Mouse (Mus musculus): ENCODE measurements at regions not wholly inside any gene's neighbourhood (a gene's known extent, or its start where the extent isn't known, plus 50 kb on each side); places are given as distances from the start of the nearest gene placed in this dataset.
A peak's percentile ranks its signal among the peaks of the same experiment; 100 is the strongest.

DNA sequence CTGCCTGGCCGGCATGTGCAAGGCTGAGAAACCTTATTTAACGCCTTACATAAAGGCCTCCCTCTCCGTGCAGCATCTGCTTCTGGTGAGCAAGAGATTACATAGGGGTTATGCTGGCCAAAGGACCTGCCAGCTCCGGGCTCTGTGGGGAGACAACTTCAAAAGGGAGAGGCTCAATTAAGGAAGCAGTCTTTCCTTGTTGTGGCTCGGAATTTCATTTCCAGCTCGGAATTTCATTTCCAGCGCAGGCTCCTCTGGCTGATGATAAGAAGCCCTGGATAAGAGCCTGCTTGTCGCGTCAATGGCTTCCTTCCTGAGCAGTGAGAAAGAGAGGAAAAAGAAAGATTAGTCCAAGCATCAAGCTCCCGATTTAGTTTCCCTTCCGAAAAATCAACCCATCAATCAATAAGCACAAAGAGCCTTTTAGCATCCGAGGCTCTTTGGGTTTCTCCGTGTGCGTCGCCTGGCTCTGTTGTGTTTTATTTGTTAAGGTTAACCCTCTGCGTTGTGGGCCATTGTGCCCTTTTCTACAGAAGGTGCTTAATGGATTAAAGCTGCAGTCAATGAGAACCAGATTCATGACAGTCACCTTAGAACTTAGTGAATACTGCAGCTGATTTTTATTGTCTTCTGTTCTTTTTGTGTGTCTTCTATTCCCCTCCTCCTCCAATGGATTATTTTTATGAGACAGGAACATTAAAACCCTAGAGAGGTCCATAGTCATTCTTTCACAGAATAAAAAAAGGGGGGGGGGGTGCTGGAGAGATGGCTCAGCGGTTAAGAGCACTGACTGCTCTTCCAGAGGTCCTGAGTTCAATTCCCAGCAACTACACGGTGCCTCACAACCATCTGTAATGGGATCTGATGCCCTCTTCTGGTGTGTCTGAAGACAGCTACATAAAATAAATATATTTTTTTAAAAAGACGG is 218.3 kb downstream of the Myo1b start:
- H3K4me1 ChIP-seq = peaks cover 8% of the 10 kb centered on the region
- no peak overlapping the region for H3K9ac ChIP-seq
- no peaks in the 10 kb centered on the region for H3K27me3 ChIP-seq
- 13% methylated on average over 19 of the region's 19 CpGs for WGBS
- H3K9me3 ChIP-seq (replicated peaks) = no peaks in the 10 kb centered on the region
- H3K4me3 ChIP-seq (replicated peaks) = peak overlapping the region; percentile 13
- no peak overlapping the region for H3K27ac ChIP-seq (replicated peaks)
- H3K4me2 ChIP-seq (replicated peaks) = peak overlapping the region; percentile 37
- no peaks in the 10 kb centered on the region for H3K36me3 ChIP-seq
- ATAC-seq (ENCODE audit: insufficient number of reproducible peaks, low FRiP score, low TSS enrichment, low read depth) = peak; percentile 60; the same call in 1 of the 2 replicates

DNA sequence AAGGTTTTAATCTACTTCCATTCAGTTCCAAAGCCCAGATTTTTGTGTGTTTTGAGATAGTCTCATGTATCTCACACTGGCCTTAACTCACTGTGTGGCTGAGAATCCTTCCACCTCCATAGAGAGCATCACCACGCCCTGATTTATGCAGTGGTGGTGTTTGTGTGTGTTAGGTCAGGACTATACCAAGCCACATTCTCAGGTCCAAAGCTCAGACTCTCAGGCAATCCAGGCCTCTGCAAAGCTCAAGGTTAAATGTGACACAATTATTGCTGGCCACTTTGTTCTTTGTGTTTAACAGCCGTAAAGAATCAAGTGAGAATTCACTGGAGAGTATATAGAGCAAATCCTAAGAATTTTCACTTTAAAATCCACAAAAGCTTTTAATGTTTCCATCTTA is 218.2 kb upstream of the Nabp1 start:
- Histone ChIP-seq H3K9me3 (replicated peaks) (no peaks in the 10 kb centered on the region), H3K36me3 (no peaks in the 10 kb centered on the region), H3K9ac (no peak overlapping the region), H3K4me2 (replicated peaks) (no peak overlapping the region), H3K4me1 (peaks cover 8% of the 10 kb centered on the region), H3K27ac (replicated peaks) (no peak overlapping the region), H3K27me3 (no peaks in the 10 kb centered on the region), H3K4me3 (replicated peaks) (no peak overlapping the region)
- no peak for ATAC-seq (ENCODE audit: insufficient number of reproducible peaks, low FRiP score, low TSS enrichment, low read depth)
- WGBS = 70% methylated on average over 2 of the region's 2 CpGs

DNA sequence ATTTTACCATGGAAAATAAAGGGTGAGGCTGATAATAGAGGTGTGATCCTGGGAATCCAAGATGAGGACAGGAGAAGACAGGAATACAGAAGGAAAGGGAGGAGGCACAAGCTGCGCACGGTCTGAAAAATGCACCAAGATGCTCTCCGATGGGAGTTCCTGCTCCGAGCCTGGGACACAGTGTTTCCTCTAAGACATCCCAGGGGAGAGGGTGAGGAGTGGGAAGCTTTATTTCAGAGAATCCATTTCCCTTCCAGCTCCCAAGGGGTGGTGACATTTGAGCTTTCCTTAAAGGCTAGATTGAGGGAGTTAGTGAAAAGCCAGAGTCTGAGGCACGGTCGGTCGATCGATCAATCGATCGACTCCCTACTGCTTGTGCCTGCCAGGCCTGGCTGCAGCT is 212.7 kb upstream of the Nabp1 start:
- no peak overlapping the region for H3K27ac ChIP-seq (replicated peaks)
- H3K4me2 ChIP-seq (replicated peaks) = no peak overlapping the region
- no peak for ATAC-seq (ENCODE audit: insufficient number of reproducible peaks, low FRiP score, low TSS enrichment, low read depth)
- no peaks in the 10 kb centered on the region for H3K9me3 ChIP-seq (replicated peaks)
- H3K36me3 ChIP-seq = no peaks in the 10 kb centered on the region
- H3K4me1 ChIP-seq = no peaks in the 10 kb centered on the region
- H3K9ac ChIP-seq = no peak overlapping the region
- no peaks in the 10 kb centered on the region for H3K27me3 ChIP-seq
- 90% methylated on average over 10 of the region's 10 CpGs for WGBS
- H3K4me3 ChIP-seq (replicated peaks) = no peak overlapping the region

DNA sequence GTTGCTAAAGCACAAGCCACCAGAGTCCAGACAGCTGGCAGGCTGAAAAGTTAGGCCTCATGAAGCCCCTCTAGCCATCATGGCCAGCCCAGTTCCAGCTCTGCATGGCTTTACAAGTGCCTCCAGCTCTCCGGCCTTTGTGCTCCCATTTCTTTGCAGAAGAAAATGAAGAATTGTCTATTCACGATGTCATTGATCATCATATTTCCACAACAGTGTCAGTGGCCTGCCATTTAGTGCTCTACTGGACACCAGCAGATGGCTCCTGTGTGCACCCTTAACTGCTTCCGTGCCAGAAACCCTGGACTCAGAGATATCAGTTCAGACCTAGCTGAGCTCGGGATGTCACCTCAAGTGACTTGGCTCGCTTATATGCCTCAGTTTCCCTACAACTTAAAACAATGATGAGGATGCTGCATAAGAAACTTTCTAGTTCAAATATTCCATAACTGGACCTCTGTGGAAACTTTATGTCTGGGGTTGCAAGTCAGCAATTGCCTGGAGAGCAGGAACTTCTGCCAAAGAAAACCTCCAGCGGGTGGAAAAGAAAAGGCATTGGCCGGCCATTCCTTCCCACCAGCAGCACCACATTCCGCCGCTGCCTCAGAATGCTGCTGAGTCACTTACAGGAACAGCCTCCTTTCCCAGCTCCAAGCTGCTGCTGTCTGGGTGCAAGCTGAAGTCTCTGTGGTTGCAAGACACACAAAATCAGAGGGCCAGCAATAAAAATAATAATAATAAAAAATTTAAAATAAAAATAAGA is 211.4 kb upstream of the Nabp1 start:
- WGBS = 71% methylated on average over 9 of the region's 9 CpGs
- H3K27ac ChIP-seq (replicated peaks) = no peak overlapping the region
- no peaks in the 10 kb centered on the region for H3K36me3 ChIP-seq
- no peak for ATAC-seq (ENCODE audit: insufficient number of reproducible peaks, low FRiP score, low TSS enrichment, low read depth)
- no peaks in the 10 kb centered on the region for H3K27me3 ChIP-seq
- H3K9me3 ChIP-seq (replicated peaks) = no peaks in the 10 kb centered on the region
- no peaks in the 10 kb centered on the region for H3K4me1 ChIP-seq
- H3K4me3 ChIP-seq (replicated peaks) = no peak overlapping the region
- no peak overlapping the region for H3K9ac ChIP-seq
- no peak overlapping the region for H3K4me2 ChIP-seq (replicated peaks)

DNA sequence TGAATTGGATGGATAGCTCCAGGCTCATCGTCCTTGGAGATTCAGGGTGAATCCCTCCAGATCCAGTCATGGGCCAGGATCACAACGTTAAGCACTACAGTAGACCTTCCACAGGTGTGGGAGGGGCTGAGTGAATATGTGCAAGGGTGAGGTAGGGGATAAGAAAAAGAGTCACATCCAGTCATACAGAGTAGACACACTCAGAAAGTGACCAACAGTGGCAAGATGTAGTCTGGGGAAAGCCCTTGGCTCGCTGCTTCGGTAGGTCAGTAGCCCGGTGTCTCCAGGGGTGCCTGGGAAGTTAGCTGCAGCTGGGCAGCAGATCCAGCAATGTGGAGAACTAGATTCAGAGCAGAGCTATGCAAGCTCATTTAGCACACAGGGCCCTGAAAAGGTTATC is 210.7 kb upstream of the Nabp1 start:
- no peak overlapping the region for H3K9ac ChIP-seq
- H3K27ac ChIP-seq (replicated peaks) = no peak overlapping the region
- H3K9me3 ChIP-seq (replicated peaks) = no peaks in the 10 kb centered on the region
- H3K27me3 ChIP-seq = no peaks in the 10 kb centered on the region
- H3K4me3 ChIP-seq (replicated peaks) = no peak overlapping the region
- ATAC-seq (ENCODE audit: insufficient number of reproducible peaks, low FRiP score, low TSS enrichment, low read depth) = no peak
- no peak overlapping the region for H3K4me2 ChIP-seq (replicated peaks)
- 73% methylated on average over 5 of the region's 5 CpGs for WGBS
- no peaks in the 10 kb centered on the region for H3K36me3 ChIP-seq
- no peaks in the 10 kb centered on the region for H3K4me1 ChIP-seq

DNA sequence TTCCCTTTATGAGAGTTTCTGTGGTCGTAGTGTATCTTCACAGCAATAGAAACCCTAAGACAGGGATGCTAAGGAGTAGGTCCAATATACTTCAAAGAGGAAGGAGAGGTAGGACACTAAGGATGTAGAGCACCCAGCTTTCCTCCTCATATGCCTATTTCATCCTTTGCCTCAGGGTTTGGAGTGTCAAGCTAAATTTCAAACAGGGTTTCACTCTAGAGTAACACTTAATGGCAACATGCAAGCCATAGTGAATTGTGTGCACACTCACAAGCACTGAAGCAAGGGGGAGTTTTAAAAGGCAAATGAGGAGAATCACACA is 210.0 kb upstream of the Nabp1 start:
- Histone ChIP-seq H3K27me3 (no peaks in the 10 kb centered on the region), H3K4me3 (replicated peaks) (no peak overlapping the region), H3K27ac (replicated peaks) (no peak overlapping the region), H3K9ac (no peak overlapping the region), H3K4me1 (no peaks in the 10 kb centered on the region), H3K9me3 (replicated peaks) (no peaks in the 10 kb centered on the region), H3K4me2 (replicated peaks) (no peak overlapping the region), H3K36me3 (no peaks in the 10 kb centered on the region)
- WGBS = 42% methylated on average over 1 of the region's 1 CpGs
- no peak for ATAC-seq (ENCODE audit: insufficient number of reproducible peaks, low FRiP score, low TSS enrichment, low read depth)

DNA sequence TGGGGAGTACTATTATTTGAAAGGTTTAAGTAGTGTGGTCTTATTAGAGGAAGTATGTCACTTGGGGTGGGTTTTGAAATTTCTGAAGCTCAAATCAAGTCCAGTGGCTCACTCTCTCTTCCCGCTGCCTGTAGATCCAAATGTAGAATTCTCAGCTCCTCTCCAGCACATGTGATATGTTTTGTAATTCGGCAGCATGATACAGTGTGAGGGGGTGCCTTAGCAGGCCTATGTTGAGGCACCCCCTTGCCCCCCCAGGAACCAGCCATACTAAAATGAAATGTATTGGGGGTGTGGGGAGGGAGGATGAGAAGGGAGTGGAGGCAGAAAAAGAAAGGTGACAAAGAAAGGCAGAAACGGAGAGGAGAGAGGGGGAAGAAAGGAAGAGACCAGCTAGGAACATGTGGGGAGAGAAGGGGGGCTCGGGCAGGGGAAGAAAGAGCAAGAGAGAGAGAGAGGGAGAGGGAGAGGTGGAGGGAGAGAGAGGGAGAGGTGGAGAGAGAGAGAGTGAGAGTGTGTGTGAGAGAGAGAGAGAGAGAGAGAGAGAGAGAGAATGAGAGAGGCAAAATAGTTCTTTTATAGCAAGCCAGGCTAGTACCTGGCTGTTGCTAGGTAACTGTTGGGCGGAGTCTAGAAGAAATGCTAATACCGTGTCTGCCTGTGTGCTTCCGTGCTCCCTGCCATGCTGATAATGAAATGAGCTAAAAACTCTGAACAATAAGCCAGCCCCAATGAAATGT is 209.4 kb upstream of the Nabp1 start:
- Histone ChIP-seq H3K27ac (replicated peaks) (no peak overlapping the region), H3K4me3 (replicated peaks) (no peak overlapping the region), H3K36me3 (no peaks in the 10 kb centered on the region), H3K9ac (no peak overlapping the region), H3K27me3 (no peaks in the 10 kb centered on the region), H3K4me1 (no peaks in the 10 kb centered on the region), H3K4me2 (replicated peaks) (no peak overlapping the region), H3K9me3 (replicated peaks) (no peaks in the 10 kb centered on the region)
- no peak for ATAC-seq (ENCODE audit: insufficient number of reproducible peaks, low FRiP score, low TSS enrichment, low read depth)
- WGBS = 35% methylated on average over 7 of the region's 7 CpGs

DNA sequence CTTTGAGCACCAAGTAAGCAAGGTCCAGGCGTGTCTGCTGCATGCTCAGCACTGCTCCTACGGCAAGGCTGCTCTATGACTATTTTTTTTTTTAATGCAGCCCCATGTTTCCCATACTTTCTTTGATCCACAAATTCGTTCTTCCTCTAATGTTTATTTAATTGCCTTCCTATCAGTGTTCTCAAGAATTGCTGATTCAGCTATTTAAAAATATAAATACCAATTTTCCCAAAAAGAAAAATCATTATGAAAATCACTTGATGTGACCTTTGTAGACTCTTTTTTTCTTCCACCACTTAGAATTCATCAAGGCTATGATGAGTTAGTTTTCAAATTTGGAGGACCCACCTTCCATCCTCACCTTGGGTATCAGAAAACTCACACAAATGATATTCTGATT is 208.5 kb upstream of the Nabp1 start:
- Histone ChIP-seq H3K9ac (no peak overlapping the region), H3K36me3 (no peaks in the 10 kb centered on the region), H3K9me3 (replicated peaks) (no peaks in the 10 kb centered on the region), H3K4me2 (replicated peaks) (no peak overlapping the region), H3K4me1 (no peaks in the 10 kb centered on the region), H3K4me3 (replicated peaks) (no peak overlapping the region), H3K27me3 (no peaks in the 10 kb centered on the region), H3K27ac (replicated peaks) (no peak overlapping the region)
- ATAC-seq (ENCODE audit: insufficient number of reproducible peaks, low FRiP score, low TSS enrichment, low read depth) = no peak
- 74% methylated on average over 3 of the region's 3 CpGs for WGBS

DNA sequence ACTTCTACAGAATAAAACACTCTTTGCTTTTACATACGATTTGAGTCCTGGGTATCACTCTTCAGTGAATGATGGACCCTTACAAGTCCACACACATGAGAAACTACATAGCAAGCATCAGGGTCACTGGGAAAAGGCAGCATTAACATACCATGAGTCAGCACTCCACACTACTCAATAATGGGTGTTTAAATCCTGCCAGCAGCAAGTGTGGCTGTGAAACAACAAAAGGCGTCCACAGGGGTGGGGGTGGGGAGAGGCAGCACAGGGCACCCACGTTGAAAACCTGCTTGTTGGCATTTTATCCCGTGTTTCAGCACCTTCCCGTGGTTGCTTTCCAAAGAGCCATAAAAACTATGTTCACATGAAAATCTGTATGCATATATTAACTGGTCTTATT is 204.0 kb upstream of the Nabp1 start:
- no peaks in the 10 kb centered on the region for H3K36me3 ChIP-seq
- H3K4me2 ChIP-seq (replicated peaks) = no peak overlapping the region
- 77% methylated on average over 5 of the region's 5 CpGs for WGBS
- no peaks in the 10 kb centered on the region for H3K27me3 ChIP-seq
- no peaks in the 10 kb centered on the region for H3K9me3 ChIP-seq (replicated peaks)
- H3K9ac ChIP-seq = no peak overlapping the region
- no peak overlapping the region for H3K27ac ChIP-seq (replicated peaks)
- ATAC-seq (ENCODE audit: insufficient number of reproducible peaks, low FRiP score, low TSS enrichment, low read depth) = no peak
- H3K4me3 ChIP-seq (replicated peaks) = no peak overlapping the region
- peaks cover 5% of the 10 kb centered on the region; the same call in 1 of the 2 replicates for H3K4me1 ChIP-seq

DNA sequence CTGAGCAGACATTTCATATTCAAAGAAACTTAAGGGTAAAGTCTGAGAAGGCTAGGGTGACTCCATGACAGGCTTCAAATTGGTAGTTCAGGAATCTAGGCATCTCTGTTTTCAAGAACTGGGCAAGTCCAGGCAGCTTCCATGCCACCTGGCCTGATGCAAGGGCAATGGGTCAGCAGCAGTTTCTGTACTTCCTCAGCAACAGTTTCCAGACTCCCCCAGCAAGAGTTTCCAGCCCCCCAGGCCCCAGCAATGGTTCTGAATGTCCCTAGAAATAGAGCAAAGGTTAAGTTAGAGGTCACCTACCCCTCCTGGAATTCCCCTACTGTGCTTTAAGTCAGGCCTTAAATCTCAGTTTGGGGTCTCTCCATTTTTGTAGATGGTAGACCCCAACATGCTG is 203.6 kb upstream of the Nabp1 start:
- Histone ChIP-seq H3K9me3 (replicated peaks) (no peaks in the 10 kb centered on the region), H3K4me2 (replicated peaks) (no peak overlapping the region), H3K27ac (replicated peaks) (no peak overlapping the region), H3K27me3 (no peaks in the 10 kb centered on the region), H3K4me1 (peaks cover 5% of the 10 kb centered on the region; the same call in 1 of the 2 replicates), H3K9ac (no peak overlapping the region), H3K36me3 (no peaks in the 10 kb centered on the region), H3K4me3 (replicated peaks) (no peak overlapping the region)
- ATAC-seq (ENCODE audit: insufficient number of reproducible peaks, low FRiP score, low TSS enrichment, low read depth) = no peak

DNA sequence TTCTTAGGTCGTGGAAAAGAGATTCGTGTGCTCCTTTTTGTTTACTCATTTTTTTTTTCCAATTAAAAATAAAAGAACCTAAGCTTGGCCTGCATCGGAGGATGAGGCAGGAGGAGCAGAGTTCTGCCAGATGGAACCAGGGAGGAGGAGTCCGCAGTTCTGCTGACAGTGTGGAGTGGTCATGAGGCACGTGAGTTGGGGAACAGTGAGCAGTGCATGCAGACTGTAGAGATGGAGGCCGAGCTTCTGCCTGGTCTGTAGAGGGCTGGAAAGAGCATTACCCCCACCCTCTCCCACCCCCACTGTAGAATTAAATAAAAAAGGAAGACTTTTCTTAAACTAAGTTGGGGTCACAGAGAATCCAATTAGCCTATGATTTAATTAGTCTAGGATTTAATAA is 202.5 kb upstream of the Nabp1 start:
- H3K4me3 ChIP-seq (replicated peaks) = no peak overlapping the region
- no peaks in the 10 kb centered on the region for H3K36me3 ChIP-seq
- H3K27ac ChIP-seq (replicated peaks) = no peak overlapping the region
- no peak overlapping the region for H3K9ac ChIP-seq
- H3K9me3 ChIP-seq (replicated peaks) = no peaks in the 10 kb centered on the region
- H3K27me3 ChIP-seq = no peaks in the 10 kb centered on the region
- H3K4me1 ChIP-seq = peaks cover 5% of the 10 kb centered on the region; the same call in 1 of the 2 replicates
- no peak for ATAC-seq (ENCODE audit: insufficient number of reproducible peaks, low FRiP score, low TSS enrichment, low read depth)
- H3K4me2 ChIP-seq (replicated peaks) = no peak overlapping the region
- WGBS = 73% methylated on average over 6 of the region's 6 CpGs

All from embryonic facial prominence, embryonic 15.5 days (tissue).